Mouse (Mus musculus) adipose tissue, adult 10 weeks (tissue): ENCODE results near the gene Gm4027. TPM values are rescaled to one million over a fixed set of nuclear protein-coding genes. Genes with fewer than 3 reads are reported as not detected.

Experiments
- polyA plus RNA-seq: library from polyadenylated mRNA; stranded (reverse); fragments of 350-450 nt; fragmentation: Illumina TruSeq; extraction: RNeasy Lipid Tissue Mini Kit (QIAGEN cat#74804); gene quantifications from one replicate; pipeline ENCODE4 v1.2.3, GENCODE M21; 2014; ENCODE audit warnings: low read depth, low replicate concordance

Gene Gm4027
- not detected for polyA plus RNA-seq

DNA sequence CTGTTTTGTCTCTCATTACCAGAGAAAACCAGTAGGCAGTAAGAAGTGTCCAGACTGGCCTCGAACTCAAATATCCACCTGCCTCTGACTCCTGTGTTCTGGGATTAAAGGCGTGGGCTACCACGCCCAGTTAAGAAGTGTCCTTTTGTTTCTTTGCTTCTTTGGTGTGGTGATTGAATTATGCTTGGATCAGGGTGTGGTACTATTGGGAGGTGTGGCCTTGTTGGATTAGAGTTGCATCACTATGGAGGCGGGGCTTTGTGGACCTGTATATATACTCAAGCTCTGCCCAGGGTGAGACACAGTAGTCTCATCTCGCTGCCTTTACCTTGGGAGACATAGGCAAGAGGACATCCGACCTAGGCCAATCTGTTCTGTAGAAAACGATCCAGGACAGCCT is at the start of gene Gm4027:
Gm4027 (plus strand) TSS at position 301 of the 400 bp plus-strand sequence.

DNA sequence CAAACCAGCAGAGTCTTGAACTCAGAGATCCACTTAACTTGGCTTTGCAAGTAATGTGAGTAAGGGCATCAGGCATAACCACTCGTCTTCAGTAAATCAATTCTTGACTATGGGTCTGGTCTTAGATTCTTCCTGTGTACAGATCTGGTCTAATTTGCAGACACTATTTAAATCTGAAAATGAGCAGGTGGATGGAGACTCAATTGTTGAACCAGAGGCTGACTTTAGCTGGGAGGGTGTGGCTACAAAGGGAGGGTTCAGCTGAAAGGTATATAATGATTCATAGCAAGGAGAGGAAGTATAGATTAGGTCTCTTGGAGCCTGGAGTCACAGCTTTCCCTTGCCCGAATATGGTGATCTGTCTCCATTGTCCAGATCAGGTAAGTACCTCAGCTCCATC is 16.3 kb upstream of the Gm4027 start, which contains the start of gene Oog1:
Oog1 (plus strand) TSS at position 301 of the 400 bp plus-strand sequence.

DNA sequence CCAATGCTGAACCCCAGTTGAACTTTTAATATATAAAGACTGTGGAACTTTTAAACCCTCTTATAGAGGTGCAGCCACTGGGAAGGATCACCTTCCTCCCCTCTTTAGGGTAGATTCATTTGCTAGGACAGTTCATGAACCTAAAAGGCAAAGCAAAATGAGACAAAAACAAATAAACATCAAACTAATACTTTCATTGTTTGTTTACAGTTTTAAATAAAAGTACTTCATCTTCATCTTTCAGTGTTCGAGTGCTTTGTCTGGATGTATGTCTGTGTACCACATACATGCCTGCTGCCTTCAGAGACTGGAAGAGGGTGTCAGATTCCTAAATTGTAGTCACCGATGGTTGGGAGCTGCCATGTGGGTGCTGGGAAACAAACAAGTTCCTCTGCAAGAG is 25.9 kb downstream of the Gm4027 start, which contains the start of gene Gm16381:
Gm16381 (minus strand) TSS at position 101 of the 400 bp plus-strand sequence.

Other genes starting within 250 kb of the Gm4027 start
- gene Sptlc2, start 230.5 kb upstream of the Gm4027 start, polyA plus RNA-seq: 60.3 TPM
- 97.1 TPM for gene Slirp, start 175.0 kb upstream of the Gm4027 start, polyA plus RNA-seq
- gene Alkbh1, start 174.9 kb upstream of the Gm4027 start, polyA plus RNA-seq: 19.1 TPM
- 50.7 TPM for gene Snw1, start 146.6 kb upstream of the Gm4027 start, polyA plus RNA-seq
- not detected for gene Gm5788, start 124.1 kb upstream of the Gm4027 start, polyA plus RNA-seq
- 0.32 TPM for gene Gm8300, start 104.6 kb upstream of the Gm4027 start, polyA plus RNA-seq
- not detected for gene Oog1, start 16.2 kb upstream of the Gm4027 start, polyA plus RNA-seq
- not detected for gene Gm16381, start 25.8 kb downstream of the Gm4027 start, polyA plus RNA-seq
- not detected for gene Gm21319, start 156.9 kb downstream of the Gm4027 start, polyA plus RNA-seq
- not detected for gene Gm21936, start 176.6 kb downstream of the Gm4027 start, polyA plus RNA-seq
- not detected for gene BB287469, start 197.7 kb downstream of the Gm4027 start, polyA plus RNA-seq
- gene Gm2001, start 223.5 kb downstream of the Gm4027 start, polyA plus RNA-seq: not detected